Mouse (Mus musculus) cerebellum, adult 18-20 months (tissue): ENCODE results near the gene Kdm5b.

Source experiments
- DNase-seq, 2 experiments: peaks; one replicate each; pipeline ENCODE4 v3.0.0; 2021

Gene Kdm5b

GRCm38 (mm10) chr1:134551869-134552268 lies 8.1 kb upstream of the Kdm5b start:
- DNase-seq = no peak

GRCm38 (mm10) chr1:134552396-134552795 lies 7.6 kb upstream of the Kdm5b start:
- no peak for DNase-seq

- no peak for DNase-seq
Observed at GRCm38 (mm10) chr1:134555240-134555870, 4.6 kb upstream of the Kdm5b start.

GRCm38 (mm10) chr1:134555871-134556670 lies 3.9 kb upstream of the Kdm5b start:
- peak in 1 of 2 experiments; percentile 55 for DNase-seq

GRCm38 (mm10) chr1:134556671-134557218 lies 3.2 kb upstream of the Kdm5b start:
- peak; percentile 97 for DNase-seq

- DNase-seq = no peak
Observed at GRCm38 (mm10) chr1:134558511-134558910, 1.5 kb upstream of the Kdm5b start.

GRCm38 (mm10) chr1:134559226-134559625 lies 745 bp upstream of the Kdm5b start:
- no peak for DNase-seq

- peak in 1 of 2 experiments; percentile 39 for DNase-seq
Observed at GRCm38 (mm10) chr1:134560396-134560795, 425 bp downstream of the Kdm5b start.

GRCm38 (mm10) chr1:134560801-134561769 lies 1.1 kb downstream of the Kdm5b start:
- DNase-seq = peak; percentile 22 to 45

- no peak for DNase-seq
Observed at GRCm38 (mm10) chr1:134561770-134562143, 1.8 kb downstream of the Kdm5b start.

GRCm38 (mm10) chr1:134562457-134562856 lies 2.5 kb downstream of the Kdm5b start:
- DNase-seq = no peak

- DNase-seq = no peak
Observed at GRCm38 (mm10) chr1:134563726-134564125, 3.8 kb downstream of the Kdm5b start.

GRCm38 (mm10) chr1:134567511-134567910 lies 7.5 kb downstream of the Kdm5b start:
- no peak for DNase-seq

- no peak for DNase-seq
Observed at GRCm38 (mm10) chr1:134570171-134570570, 10.2 kb downstream of the Kdm5b start.

GRCm38 (mm10) chr1:134570631-134571030 lies 10.7 kb downstream of the Kdm5b start:
- DNase-seq = no peak

GRCm38 (mm10) chr1:134573300-134573931 lies 13.4 kb downstream of the Kdm5b start:
- no peak for DNase-seq

- no peak for DNase-seq
Observed at GRCm38 (mm10) chr1:134573932-134574315, 14.0 kb downstream of the Kdm5b start.

- peak; percentile 30 to 53 for DNase-seq
Observed at GRCm38 (mm10) chr1:134577384-134578120, 17.6 kb downstream of the Kdm5b start.

GRCm38 (mm10) chr1:134580796-134581195 lies 20.8 kb downstream of the Kdm5b start:
- no peak for DNase-seq

GRCm38 (mm10) chr1:134583560-134583959 lies 23.6 kb downstream of the Kdm5b start:
- DNase-seq = no peak

- DNase-seq = no peak
Observed at GRCm38 (mm10) chr1:134589676-134590075, 29.7 kb downstream of the Kdm5b start.

GRCm38 (mm10) chr1:134591773-134592172 lies 31.8 kb downstream of the Kdm5b start:
- DNase-seq = no peak
